Mouse (Mus musculus) myocyte (in vitro differentiated cells): ENCODE results near the gene Prrx2. TPM values are rescaled to one million over a fixed set of nuclear protein-coding genes. Genes with fewer than 3 reads are reported as not detected.

Experiments
- H3K27me3 ChIP-seq: one replicate; pipeline ENCODE4 v1.6.1; 2011; ENCODE audit not compliant: control insufficient read depth, insufficient read depth, insufficient read length
- H3K36me3 ChIP-seq: one replicate; pipeline ENCODE4 v1.6.1; 2011; ENCODE audit not compliant: control insufficient read depth, insufficient read depth
- H3K4me2 ChIP-seq: one replicate; pipeline ENCODE4 v1.6.1; 2011; ENCODE audit warnings: low read depth, control low read depth
- H3K4me3 ChIP-seq: one replicate; pipeline ENCODE4 v1.5.1; 2011; ENCODE audit warnings: mild to moderate bottlenecking, control low read depth, moderate library complexity
- H3K79me2 ChIP-seq: one replicate; pipeline ENCODE4 v1.6.1; 2011; ENCODE audit not compliant: control insufficient read depth, insufficient read depth
- H3ac ChIP-seq: one replicate; pipeline ENCODE4 v1.6.1; 2011; ENCODE audit not compliant: control insufficient read depth, insufficient read length
- CEBPB ChIP-seq: IDR thresholded peaks from 2 replicates; pipeline ENCODE4 v1.6.1; 2011; ENCODE audit warnings: mild to moderate bottlenecking, moderate library complexity; ENCODE audit not compliant: poor library complexity, insufficient read depth, severe bottlenecking
- E2F4 ChIP-seq: IDR thresholded peaks from one replicate; pipeline ENCODE4 v1.6.1; 2011; ENCODE audit warnings: mild to moderate bottlenecking, control low read depth, moderate library complexity; ENCODE audit not compliant: insufficient read depth
- MAX ChIP-seq: IDR thresholded peaks from one replicate; pipeline ENCODE4 v1.6.1; 2011; ENCODE audit warnings: low read depth, mild to moderate bottlenecking, control low read depth
- MYOD1 ChIP-seq, 3 experiments: IDR thresholded peaks; one replicate each; pipeline ENCODE4 v1.6.1; 2011; ENCODE audit warnings: control low read depth in 2 of 3, low read depth in 2 of 3, mild to moderate bottlenecking in 2 of 3, moderate library complexity in 1 of 3; ENCODE audit not compliant: insufficient read length in 2 of 3, control insufficient read depth in 1 of 3
- MYOG ChIP-seq, 3 experiments: IDR thresholded peaks; one replicate each; pipeline ENCODE4 v1.6.1; 2011; ENCODE audit warnings: control low read depth in 2 of 3, low read depth in 2 of 3, mild to moderate bottlenecking in 2 of 3; ENCODE audit not compliant: insufficient read length in 2 of 3, control insufficient read depth in 1 of 3, insufficient read depth in 1 of 3
- POLR2A ChIP-seq: IDR thresholded peaks from one replicate; pipeline ENCODE4 v1.6.1; 2011; ENCODE audit warnings: low read depth, mild to moderate bottlenecking, control low read depth, moderate library complexity; ENCODE audit not compliant: insufficient read length
- POLR2AphosphoS2 ChIP-seq: IDR thresholded peaks from one replicate; pipeline ENCODE4 v1.6.1; 2011; ENCODE audit warnings: low read depth, control low read depth; ENCODE audit not compliant: insufficient read length
- REST ChIP-seq: IDR thresholded peaks from one replicate; pipeline ENCODE4 v1.6.1; 2011; ENCODE audit warnings: mild to moderate bottlenecking, control low read depth, moderate library complexity; ENCODE audit not compliant: insufficient read depth, insufficient read length
- SRF ChIP-seq: IDR thresholded peaks from one replicate; pipeline ENCODE4 v1.6.1; 2011; ENCODE audit warnings: low read depth; ENCODE audit not compliant: control insufficient read depth, insufficient read length
- TCF12 ChIP-seq: IDR thresholded peaks from one replicate; pipeline ENCODE4 v1.6.1; 2011; ENCODE audit warnings: mild to moderate bottlenecking, control low read depth; ENCODE audit not compliant: poor library complexity, insufficient read depth, severe bottlenecking
- TCF3 ChIP-seq: IDR thresholded peaks from one replicate; pipeline ENCODE4 v1.6.1; 2011; ENCODE audit warnings: low read depth, control low read depth; ENCODE audit not compliant: insufficient read length
- USF1 ChIP-seq: IDR thresholded peaks from one replicate; pipeline ENCODE4 v1.6.1; 2011; ENCODE audit warnings: low read depth, mild to moderate bottlenecking, control low read depth, moderate library complexity
- polyA plus RNA-seq: library from polyadenylated mRNA; unstranded; fragments of >200 nt; fragmentation: generic; extraction: Trizol; gene quantifications from one replicate; pipeline ENCODE4 v1.2.1, GENCODE M21; 2012; ENCODE audit warnings: missing spikeins

Gene Prrx2
- polyA plus RNA-seq, 1 experiment, result 21.8 TPM

DNA sequence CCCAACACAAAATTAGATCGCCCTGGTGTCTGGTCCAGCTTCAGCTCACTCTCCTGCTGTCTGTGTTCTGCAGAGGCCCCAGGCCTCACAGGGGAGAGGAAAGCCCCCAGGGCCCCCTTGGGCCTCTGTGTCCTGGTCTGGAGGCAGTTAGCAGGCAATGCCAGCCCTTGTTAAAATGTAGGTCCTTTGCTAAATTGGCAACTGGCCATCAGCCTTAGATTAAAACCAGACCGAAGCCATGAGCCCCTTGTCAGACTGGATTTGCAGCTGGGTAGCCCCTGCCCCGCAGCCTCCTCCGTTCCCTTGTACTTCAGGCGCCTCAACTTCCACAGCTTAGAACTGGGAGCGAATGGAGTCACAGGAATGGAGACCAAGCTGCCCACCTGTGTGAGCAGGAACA is 37.9 kb downstream of the Prrx2 start:
- Histone ChIP-seq H3K4me2 (no peak overlapping the region), H3K4me3 (no peak overlapping the region), H3K79me2 (no peaks in the 10 kb centered on the region), H3K36me3 (no peaks in the 10 kb centered on the region), H3ac (no peak overlapping the region), H3K27me3 (no peaks in the 10 kb centered on the region)
- TF ChIP-seq POLR2A, result no peak
- TF ChIP-seq SRF, result no peak
- TF ChIP-seq CEBPB, result no peak
- TF ChIP-seq TCF3, result no peak
- TF ChIP-seq MAX, result no peak
- TF ChIP-seq USF1, result no peak
- TF ChIP-seq MYOG (IDR thresholded peaks at IDR 0.05; ENCODE audit: control insufficient read depth in 1 of 3, insufficient read depth in 1 of 3, insufficient read length in 2 of 3, low read depth in 2 of 3), result no peak

DNA sequence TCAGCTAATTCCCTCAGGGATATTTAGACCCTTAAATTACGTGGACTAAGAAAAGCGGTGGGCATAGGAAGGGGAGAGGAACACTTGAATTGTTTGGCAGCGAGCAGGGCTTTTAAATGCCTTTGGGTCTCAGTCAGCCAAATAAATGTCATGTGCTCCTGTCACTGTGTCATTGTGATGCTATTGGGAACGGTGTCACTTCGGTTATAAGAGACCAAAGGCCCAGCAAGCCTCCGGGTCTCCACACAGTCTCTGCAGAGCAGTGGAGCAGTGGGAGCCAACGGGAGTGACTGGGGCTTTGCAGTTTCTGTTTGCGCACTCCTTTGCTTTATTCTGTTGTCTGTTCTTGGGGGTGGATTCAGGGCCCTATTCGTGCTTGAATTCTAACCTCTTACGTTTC is 39.7 kb downstream of the Prrx2 start:
- no peaks in the 10 kb centered on the region for H3K27me3 ChIP-seq
- H3K79me2 ChIP-seq, result no peaks in the 10 kb centered on the region
- no peak overlapping the region for H3ac ChIP-seq
- H3K4me3 ChIP-seq, result no peak overlapping the region
- no peaks in the 10 kb centered on the region for H3K36me3 ChIP-seq
- no peak overlapping the region for H3K4me2 ChIP-seq
- no peak for TF ChIP-seq TCF3
- TF ChIP-seq CEBPB, result no peak
- TF ChIP-seq POLR2A, result no peak
- no peak for TF ChIP-seq SRF
- no peak for TF ChIP-seq REST
- no peak for TF ChIP-seq POLR2AphosphoS2
- TF ChIP-seq MYOD1 (IDR thresholded peaks at IDR 0.05; ENCODE audit: control insufficient read depth in 1 of 3, insufficient read length in 2 of 3, low read depth in 2 of 3), result no peak
- no peak for TF ChIP-seq TCF12
- no peak for TF ChIP-seq MAX
- no peak for TF ChIP-seq MYOG (IDR thresholded peaks at IDR 0.05; ENCODE audit: control insufficient read depth in 1 of 3, insufficient read depth in 1 of 3, insufficient read length in 2 of 3, low read depth in 2 of 3)
- no peak for TF ChIP-seq USF1
- no peak for TF ChIP-seq E2F4

DNA sequence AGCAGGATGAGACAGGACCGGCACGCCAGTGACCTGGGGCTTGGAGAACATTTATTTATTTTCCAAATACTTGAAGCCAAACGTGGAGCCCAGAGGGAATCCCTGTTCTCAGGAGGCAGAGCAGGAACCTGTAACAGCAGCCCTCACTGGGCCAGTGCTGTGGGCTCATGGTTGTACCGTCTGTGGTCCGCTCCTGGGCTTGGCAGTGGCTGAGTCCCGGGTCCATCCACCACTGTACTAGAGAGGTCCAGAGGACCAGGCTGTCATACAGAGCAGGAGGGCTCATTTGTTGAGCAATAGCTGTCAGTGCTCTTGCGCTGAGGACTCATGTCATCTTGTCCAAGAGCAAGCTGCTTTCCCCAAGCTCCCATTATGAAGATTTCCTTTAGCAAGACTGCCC is 40.3 kb downstream of the Prrx2 start:
- Histone ChIP-seq H3K27me3 (no peaks in the 10 kb centered on the region), H3K4me3 (no peak overlapping the region), H3ac (no peak overlapping the region), H3K79me2 (no peaks in the 10 kb centered on the region), H3K36me3 (no peaks in the 10 kb centered on the region), H3K4me2 (no peak overlapping the region)
- TF ChIP-seq TCF12 (no peak), SRF (no peak), MAX (no peak), TCF3 (no peak)

DNA sequence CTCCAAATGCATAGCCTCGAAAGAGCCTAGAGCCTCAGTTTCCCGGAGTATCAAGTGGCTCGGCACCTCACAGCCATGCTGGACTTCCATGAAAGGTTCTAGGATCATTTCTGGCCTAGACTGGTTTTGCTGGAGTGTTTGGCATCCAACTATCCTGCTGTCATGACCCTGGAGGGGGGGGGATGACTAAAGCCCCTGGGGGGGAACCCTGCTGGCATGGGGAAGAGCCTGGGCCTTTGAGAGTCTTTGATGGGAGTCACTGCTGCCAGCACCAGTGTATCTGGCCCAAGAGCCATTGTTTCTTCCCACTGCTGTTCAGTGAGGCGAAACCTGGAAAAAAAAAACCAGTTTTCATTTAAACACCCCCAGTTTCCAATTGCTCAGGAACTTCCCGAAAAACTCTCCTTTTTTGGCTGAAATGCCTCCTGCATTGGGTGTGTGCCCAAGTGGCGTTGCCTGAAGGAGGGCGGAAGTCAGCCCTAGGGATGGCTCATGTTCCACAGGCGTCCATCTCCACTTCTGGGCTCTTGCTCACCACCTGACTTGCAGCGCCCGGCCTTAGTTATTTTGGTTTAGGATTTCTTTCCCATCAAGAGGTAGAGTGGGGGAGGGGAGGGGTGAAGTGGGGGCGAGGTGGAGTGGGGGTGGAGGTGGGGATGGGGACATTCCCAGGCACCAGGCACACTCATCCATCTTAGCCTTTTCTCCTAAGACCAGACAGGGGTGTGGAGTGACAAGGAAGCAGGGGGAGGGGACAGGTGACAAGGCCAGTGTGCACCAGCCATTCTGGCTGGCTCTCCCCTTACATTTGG is 41.1 kb downstream of the Prrx2 start:
- no peak overlapping the region for H3K4me3 ChIP-seq

DNA sequence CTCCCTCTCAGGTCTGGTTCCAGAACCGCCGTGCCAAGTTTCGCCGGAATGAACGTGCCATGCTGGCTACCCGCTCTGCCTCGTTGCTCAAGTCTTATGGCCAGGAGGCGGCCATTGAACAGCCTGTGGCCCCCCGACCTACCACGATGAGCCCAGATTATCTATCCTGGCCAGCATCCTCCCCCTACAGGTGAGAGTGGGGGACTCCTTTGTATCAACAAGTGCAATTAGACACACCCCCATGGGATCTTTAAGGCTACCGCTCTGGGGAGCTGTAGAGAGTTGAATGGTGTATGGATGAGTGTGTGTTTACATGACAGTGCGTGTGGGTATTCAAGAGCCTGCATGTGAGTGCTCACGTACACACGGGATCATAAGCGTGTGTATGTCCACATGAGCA is 44.7 kb downstream of the Prrx2 start:
- no peak overlapping the region for H3K4me3 ChIP-seq
- H3K36me3 ChIP-seq, result no peaks in the 10 kb centered on the region
- TF ChIP-seq MYOG (IDR thresholded peaks at IDR 0.05; ENCODE audit: control insufficient read depth in 1 of 3, insufficient read depth in 1 of 3, insufficient read length in 2 of 3, low read depth in 2 of 3) (no peak), TCF3 (no peak), POLR2AphosphoS2 (no peak), SRF (no peak), USF1 (no peak), TCF12 (no peak), CEBPB (no peak), POLR2A (no peak), MAX (no peak), MYOD1 (IDR thresholded peaks at IDR 0.05; ENCODE audit: control insufficient read depth in 1 of 3, insufficient read length in 2 of 3, low read depth in 2 of 3) (no peak), REST (no peak), E2F4 (no peak)
- H3K4me2 ChIP-seq, result no peak overlapping the region
- H3K27me3 ChIP-seq, result no peaks in the 10 kb centered on the region
- H3ac ChIP-seq, result no peak overlapping the region
- no peaks in the 10 kb centered on the region for H3K79me2 ChIP-seq

More for the DNA sequence above, 41.1 kb downstream of the Prrx2 start:
- TF ChIP-seq REST (no peak), SRF (no peak), POLR2A (no peak), POLR2AphosphoS2 (no peak), CEBPB (no peak), MYOG (IDR thresholded peaks at IDR 0.05; ENCODE audit: control insufficient read depth in 1 of 3, insufficient read depth in 1 of 3, insufficient read length in 2 of 3, low read depth in 2 of 3) (no peak)
- Histone ChIP-seq H3K4me2 (peak overlapping the region; percentile 21), H3K79me2 (no peaks in the 10 kb centered on the region), H3K27me3 (no peaks in the 10 kb centered on the region), H3ac (no peak overlapping the region), H3K36me3 (no peaks in the 10 kb centered on the region)
